Mouse (Mus musculus): Measurements from ENCODE around the gene F830045P16Rik. TPM values are rescaled to one million over a fixed set of nuclear protein-coding genes. Genes with fewer than 3 reads are reported as not detected.

The F830045P16Rik gene
- polyA plus RNA-seq, 1 experiment from 2014 or later, result 0.05 TPM

DNA sequence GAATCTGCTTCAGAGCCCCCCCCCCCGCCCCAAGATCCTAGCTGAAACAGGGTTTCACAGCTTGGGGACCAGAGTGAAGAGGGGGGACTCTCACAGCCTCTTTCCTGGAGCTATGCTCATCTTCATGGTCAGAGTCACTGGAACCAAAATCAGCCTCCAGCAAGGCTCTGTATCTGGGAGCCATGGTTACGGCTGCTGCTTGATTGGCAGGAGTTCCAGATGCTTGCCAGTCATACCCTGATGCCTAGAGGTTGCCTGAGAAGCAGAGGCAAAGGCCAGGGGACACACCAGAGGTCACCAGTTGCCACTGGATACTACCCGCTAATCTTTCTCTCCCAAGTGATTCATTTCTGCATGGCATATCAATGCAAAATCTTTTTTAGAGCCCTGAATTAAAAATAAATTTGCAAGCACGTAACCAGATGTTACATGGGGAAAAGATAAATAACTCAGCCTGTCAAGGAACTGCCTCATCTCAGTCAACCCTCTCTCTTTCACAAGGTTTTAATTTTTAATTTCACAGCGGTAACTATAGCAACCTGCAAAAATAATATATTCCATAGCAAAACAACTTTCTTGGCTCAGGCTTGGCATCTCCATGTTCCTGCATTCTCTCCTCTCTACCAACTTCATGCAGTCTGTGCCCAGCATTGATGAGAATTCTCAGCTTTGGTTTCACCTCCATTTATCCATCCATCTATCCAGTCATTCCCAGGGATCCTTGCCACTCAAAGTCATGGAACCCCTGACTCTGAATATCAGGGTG lies 27.7 kb upstream of the F830045P16Rik start:
- Histone ChIP-seq H3K9me3 (ENCODE audit: control insufficient read depth, low read length) (no peaks in the 10 kb centered on the region), H3K36me3 (ENCODE audit: control insufficient read depth, insufficient read depth, low read length) (no peaks in the 10 kb centered on the region), H3K27ac (replicated peaks) (no peak overlapping the region), H3K4me3 (ENCODE audit: low read depth, low read length) (no peak overlapping the region), H3K27me3 (ENCODE audit: control insufficient read depth, insufficient read depth, low read length) (no peaks in the 10 kb centered on the region), H3K9ac (ENCODE audit: low read length) (no peak overlapping the region), H3K4me1 (replicated peaks; ENCODE audit: control insufficient read depth, insufficient read depth) (no peaks in the 10 kb centered on the region), H3K4me2 (replicated peaks; ENCODE audit: low read depth) (no peak overlapping the region)
- ATAC-seq (ENCODE audit: low FRiP score, low TSS enrichment) (no peak), DNase-seq (ENCODE audit: low spot score) (no peak)
- TF ChIP-seq CTCF (IDR thresholded peaks at IDR 0.05; ENCODE audit: low read depth) (no peak), EP300 (optimal IDR thresholded peaks at IDR 0.05) (no peak)
- 69% methylated on average over 5 of the region's 5 CpGs for WGBS

DNA sequence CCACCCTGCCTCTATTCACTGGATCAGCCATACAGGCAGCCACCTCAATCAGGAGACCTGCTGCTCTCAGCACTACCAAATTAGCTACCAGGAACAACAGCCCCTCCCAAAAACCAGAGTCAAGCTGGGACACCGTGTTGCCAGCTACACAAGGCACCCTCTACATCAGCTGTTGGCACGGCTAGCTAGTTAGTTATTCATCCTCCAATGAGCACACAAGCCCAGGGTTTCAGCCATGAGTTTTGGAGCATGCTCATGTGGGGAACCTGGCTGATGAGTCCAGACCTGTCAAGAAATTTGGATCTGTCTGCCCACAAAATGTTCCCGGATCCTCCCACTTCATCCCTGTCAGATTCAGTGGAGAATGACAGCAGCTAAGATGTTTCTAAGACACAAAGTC lies 25.4 kb upstream of the F830045P16Rik start:
- no peak for TF ChIP-seq EP300 (optimal IDR thresholded peaks at IDR 0.05)
- TF ChIP-seq CTCF (IDR thresholded peaks at IDR 0.05; ENCODE audit: low read depth), result no peak
- Histone ChIP-seq H3K9me3 (ENCODE audit: control insufficient read depth, low read length) (no peaks in the 10 kb centered on the region), H3K36me3 (ENCODE audit: control insufficient read depth, insufficient read depth, low read length) (no peaks in the 10 kb centered on the region), H3K4me2 (replicated peaks; ENCODE audit: low read depth) (no peak overlapping the region), H3K27ac (replicated peaks) (no peak overlapping the region), H3K4me3 (ENCODE audit: low read depth, low read length) (no peak overlapping the region), H3K9ac (ENCODE audit: low read length) (no peak overlapping the region), H3K27me3 (ENCODE audit: control insufficient read depth, insufficient read depth, low read length) (no peaks in the 10 kb centered on the region), H3K4me1 (replicated peaks; ENCODE audit: control insufficient read depth, insufficient read depth) (no peaks in the 10 kb centered on the region)
- ATAC-seq (ENCODE audit: low FRiP score, low TSS enrichment) (no peak), DNase-seq (ENCODE audit: low spot score) (no peak)
- 64% methylated on average over 3 of the region's 3 CpGs for WGBS

DNA sequence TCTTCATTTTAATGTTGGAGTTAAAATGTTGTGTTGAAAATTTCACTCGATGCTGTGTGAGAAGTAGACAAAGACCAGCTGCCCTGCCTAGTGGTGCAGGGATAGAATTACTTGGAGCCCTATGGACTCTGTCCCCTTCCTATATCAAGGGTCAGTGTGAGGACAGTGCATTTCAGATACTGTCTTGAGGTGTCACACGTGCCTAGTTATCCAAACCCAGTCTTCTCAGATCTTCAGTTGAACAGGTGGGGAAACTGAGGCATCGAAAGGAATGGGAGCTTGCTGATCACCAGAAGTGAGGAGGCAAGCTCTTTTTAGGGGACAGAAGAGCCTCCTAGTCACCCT lies 22.4 kb upstream of the F830045P16Rik start:
- DNase-seq (ENCODE audit: low spot score) (no peak), ATAC-seq (ENCODE audit: low FRiP score, low TSS enrichment) (no peak)
- Histone ChIP-seq H3K27me3 (ENCODE audit: control insufficient read depth, insufficient read depth, low read length) (no peaks in the 10 kb centered on the region), H3K4me3 (ENCODE audit: low read depth, low read length) (no peak overlapping the region), H3K4me2 (replicated peaks; ENCODE audit: low read depth) (no peak overlapping the region), H3K27ac (replicated peaks) (no peak overlapping the region), H3K9ac (ENCODE audit: low read length) (no peak overlapping the region), H3K9me3 (ENCODE audit: control insufficient read depth, low read length) (no peaks in the 10 kb centered on the region), H3K4me1 (replicated peaks; ENCODE audit: control insufficient read depth, insufficient read depth) (no peaks in the 10 kb centered on the region), H3K36me3 (ENCODE audit: control insufficient read depth, insufficient read depth, low read length) (no peaks in the 10 kb centered on the region)
- WGBS, result 59% methylated on average over 3 of the region's 3 CpGs
- TF ChIP-seq EP300 (optimal IDR thresholded peaks at IDR 0.05) (no peak), CTCF (IDR thresholded peaks at IDR 0.05; ENCODE audit: low read depth) (no peak)

DNA sequence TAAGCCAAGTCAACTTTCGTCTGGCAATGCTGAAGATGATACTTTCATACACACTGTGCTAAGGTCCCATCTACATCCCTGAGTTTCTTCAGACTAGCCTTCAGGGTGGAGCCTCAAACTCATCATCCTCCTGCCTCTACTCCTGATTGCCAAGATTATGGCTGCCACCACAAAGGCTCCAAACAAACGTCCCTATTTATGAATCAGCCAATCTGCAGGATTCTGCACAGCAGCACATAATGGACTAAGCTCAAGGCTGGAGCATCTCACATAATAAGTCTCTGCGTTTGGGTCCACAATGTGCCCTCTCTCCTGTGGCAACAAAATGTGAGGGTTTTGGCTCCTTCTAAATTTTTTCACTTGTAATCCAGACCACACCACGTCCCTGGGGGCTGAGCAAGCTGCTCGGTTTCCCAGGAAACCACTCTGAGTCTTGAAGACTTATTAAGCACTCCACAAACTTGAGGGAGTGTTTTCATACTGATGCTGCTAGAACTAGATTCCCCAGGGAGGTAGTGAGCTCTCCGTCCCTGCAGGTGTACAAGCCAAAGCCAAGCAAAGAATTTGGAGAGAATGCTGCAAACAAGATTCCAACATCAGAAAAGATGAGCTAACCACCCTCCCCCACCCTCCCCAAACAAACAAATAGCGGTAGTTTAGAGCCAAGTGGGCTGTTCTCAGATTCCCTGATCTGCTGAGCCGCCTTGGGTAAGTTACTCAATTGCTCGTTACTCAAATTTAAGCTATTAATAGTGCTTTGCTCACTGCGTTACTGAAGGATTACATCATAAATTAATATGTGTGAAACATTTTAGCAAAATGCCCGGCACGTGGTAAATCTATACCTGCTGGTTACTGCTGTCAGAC lies 21.8 kb upstream of the F830045P16Rik start:
- ATAC-seq (ENCODE audit: low FRiP score, low TSS enrichment) (no peak), DNase-seq (ENCODE audit: low spot score) (no peak)
- WGBS, result 41% methylated on average over 12 of the region's 12 CpGs
- H3K4me1 ChIP-seq (replicated peaks; ENCODE audit: control insufficient read depth, insufficient read depth), result no peaks in the 10 kb centered on the region
- no peaks in the 10 kb centered on the region for H3K36me3 ChIP-seq (ENCODE audit: control insufficient read depth, insufficient read depth, low read length)
- no peak overlapping the region for H3K27ac ChIP-seq (replicated peaks)
- H3K9ac ChIP-seq (ENCODE audit: low read length), result no peak overlapping the region
- TF ChIP-seq EP300 (optimal IDR thresholded peaks at IDR 0.05) (no peak), CTCF (IDR thresholded peaks at IDR 0.05; ENCODE audit: low read depth) (no peak)
- no peak overlapping the region for H3K4me3 ChIP-seq (ENCODE audit: low read depth, low read length)
- H3K9me3 ChIP-seq (ENCODE audit: control insufficient read depth, low read length), result no peaks in the 10 kb centered on the region
- no peaks in the 10 kb centered on the region for H3K27me3 ChIP-seq (ENCODE audit: control insufficient read depth, insufficient read depth, low read length)
- H3K4me2 ChIP-seq (replicated peaks; ENCODE audit: low read depth), result no peak overlapping the region

DNA sequence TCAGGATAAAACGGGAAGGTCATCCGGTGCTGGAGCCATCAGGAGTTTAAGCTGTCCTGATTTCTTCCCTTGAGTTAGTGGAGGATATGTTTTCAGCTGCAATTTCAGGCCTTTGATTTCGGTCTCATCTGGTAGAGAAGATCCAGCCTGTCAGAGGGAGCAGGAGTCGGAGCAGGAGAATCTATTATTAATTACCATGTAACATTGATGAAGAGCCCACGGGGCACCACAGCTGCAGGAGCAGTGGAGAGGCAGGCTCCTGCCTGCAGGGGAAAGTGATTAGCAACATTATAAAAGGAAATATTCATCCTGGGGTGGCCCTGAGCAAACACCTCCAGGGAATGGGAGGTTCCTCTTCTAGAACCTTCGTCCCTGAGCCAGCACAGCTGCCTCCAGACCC lies 19.7 kb upstream of the F830045P16Rik start:
- no peaks in the 10 kb centered on the region for H3K4me1 ChIP-seq (replicated peaks; ENCODE audit: control insufficient read depth, insufficient read depth)
- WGBS, result 64% methylated on average over 6 of the region's 6 CpGs

DNA sequence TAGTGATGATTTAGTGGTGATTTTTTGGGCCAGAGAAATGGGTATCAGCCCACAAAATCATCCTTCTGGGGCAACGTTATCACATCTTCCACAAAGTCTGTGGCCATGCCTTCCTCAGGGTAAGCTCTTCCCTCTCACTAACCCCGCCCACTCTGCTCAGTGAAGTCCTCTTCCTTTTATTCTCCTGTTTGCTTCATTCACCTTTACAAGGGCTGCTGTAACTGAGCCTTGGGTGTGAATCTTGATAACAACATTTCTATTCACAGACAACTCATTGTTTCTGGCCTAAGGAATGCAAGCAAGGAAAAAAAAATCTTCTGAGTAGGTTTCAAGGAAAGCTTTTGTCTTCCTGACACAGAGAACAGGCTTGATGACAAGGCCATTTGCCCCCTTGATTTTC lies 14.4 kb upstream of the F830045P16Rik start:
- whole genome bisulfite sequencing, result 57% methylated on average over 2 of the region's 2 CpGs
- ATAC-seq (ENCODE audit: low FRiP score, low TSS enrichment) (no peak), DNase-seq (ENCODE audit: low spot score) (no peak)
- no peak overlapping the region for H3K27ac ChIP-seq (replicated peaks)
- H3K9me3 ChIP-seq (ENCODE audit: control insufficient read depth, low read length), result no peaks in the 10 kb centered on the region
- H3K36me3 ChIP-seq (ENCODE audit: control insufficient read depth, insufficient read depth, low read length), result no peaks in the 10 kb centered on the region
- H3K4me2 ChIP-seq (replicated peaks; ENCODE audit: low read depth), result no peak overlapping the region
- H3K9ac ChIP-seq (ENCODE audit: low read length), result no peak overlapping the region
- no peaks in the 10 kb centered on the region for H3K27me3 ChIP-seq (ENCODE audit: control insufficient read depth, insufficient read depth, low read length)
- no peak for TF ChIP-seq CTCF (IDR thresholded peaks at IDR 0.05; ENCODE audit: low read depth)
- no peak overlapping the region for H3K4me3 ChIP-seq (ENCODE audit: low read depth, low read length)
- no peaks in the 10 kb centered on the region for H3K4me1 ChIP-seq (replicated peaks; ENCODE audit: control insufficient read depth, insufficient read depth)

More for the DNA sequence above, 19.7 kb upstream of the F830045P16Rik start:
- H3K4me2 ChIP-seq (replicated peaks; ENCODE audit: low read depth), result no peak overlapping the region
- no peak overlapping the region for H3K4me3 ChIP-seq (ENCODE audit: low read depth, low read length)
- TF ChIP-seq EP300 (optimal IDR thresholded peaks at IDR 0.05), result no peak
- TF ChIP-seq CTCF (IDR thresholded peaks at IDR 0.05; ENCODE audit: low read depth), result no peak
- H3K9me3 ChIP-seq (ENCODE audit: control insufficient read depth, low read length), result no peaks in the 10 kb centered on the region
- H3K27me3 ChIP-seq (ENCODE audit: control insufficient read depth, insufficient read depth, low read length), result no peaks in the 10 kb centered on the region
- H3K9ac ChIP-seq (ENCODE audit: low read length), result no peak overlapping the region
- no peaks in the 10 kb centered on the region for H3K36me3 ChIP-seq (ENCODE audit: control insufficient read depth, insufficient read depth, low read length)
- ATAC-seq (ENCODE audit: low FRiP score, low TSS enrichment), result no peak
- H3K27ac ChIP-seq (replicated peaks), result no peak overlapping the region
- DNase-seq (ENCODE audit: low spot score), result no peak

All from stomach, postnatal 0 days (tissue).